In genomic region chr11:95319506-95319905, GRCm38 (mm10) we compare ENCODE assay signal across 17 mouse cellular contexts. TPM values are rescaled to one million over a fixed set of nuclear protein-coding genes. Genes with fewer than 3 reads are reported as not detected.
DNase-seq lines count a peak whose midpoint lies in the region; ATAC-seq and TF ChIP-seq lines count a peak whose summit lies in the region.
"Had no signal": no experiment of that assay in that cellular context is flagged by ENCODE, and none has a peak within 500 bp of the region (broad histone marks: within the 10 kb centered on the region; RNA-seq: fewer than 3 reads in every experiment).

No protein-coding gene starts in this region.

- H3K9ac ChIP-seq in intestine, postnatal 0 days (ENCODE audit: low read depth, low read length) = no peak overlapping the region
- H3K9ac ChIP-seq in intestine, embryonic 15.5 days = no peak overlapping the region
- H3K9ac ChIP-seq in liver, postnatal 0 days (replicated peaks) = no peak overlapping the region
- H3K9ac ChIP-seq: hindbrain, embryonic 12.5 days; limb, embryonic 15.5 days had no signal

- H3K27me3 ChIP-seq in intestine, postnatal 0 days (replicated peaks; ENCODE audit: control insufficient read depth, insufficient read depth, low read length) = no peaks in the 10 kb centered on the region
- H3K27me3 ChIP-seq in intestine, embryonic 15.5 days (replicated peaks) = no peaks in the 10 kb centered on the region
- H3K27me3 ChIP-seq in liver, postnatal 0 days (ENCODE audit: insufficient read depth, low read length) = no peaks in the 10 kb centered on the region
- H3K27me3 ChIP-seq: hindbrain, embryonic 12.5 days; limb, embryonic 15.5 days had no signal

- H3K9me3 ChIP-seq in intestine, postnatal 0 days (ENCODE audit: control insufficient read depth) = no peaks in the 10 kb centered on the region
- no peaks in the 10 kb centered on the region for H3K9me3 ChIP-seq in intestine, embryonic 15.5 days
- no peaks in the 10 kb centered on the region for H3K9me3 ChIP-seq in liver, postnatal 0 days (ENCODE audit: low read length)
- H3K9me3 ChIP-seq: hindbrain, embryonic 12.5 days; limb, embryonic 15.5 days had no signal

- TF ChIP-seq EP300 in liver, postnatal 0 days (IDR thresholded peaks at IDR 0.05; ENCODE audit: low read depth) = no peak

- H3K4me2 ChIP-seq in intestine, postnatal 0 days (replicated peaks; ENCODE audit: low read depth) = no peak overlapping the region
- H3K4me2 ChIP-seq in intestine, embryonic 15.5 days (replicated peaks) = no peak overlapping the region
- H3K4me2 ChIP-seq in liver, postnatal 0 days (ENCODE audit: low read depth, low read length) = peak overlapping the region; percentile 50; the same call in 1 of the 2 replicates
- H3K4me2 ChIP-seq: hindbrain, embryonic 12.5 days; limb, embryonic 15.5 days had no signal

- no peak overlapping the region for H3K4me3 ChIP-seq in intestine, postnatal 0 days (ENCODE audit: low read depth, low read length)
- H3K4me3 ChIP-seq in intestine, embryonic 15.5 days (replicated peaks) = no peak overlapping the region
- H3K4me3 ChIP-seq in liver, postnatal 0 days (ENCODE audit: low read depth, low read length) = no peak overlapping the region
- H3K4me3 ChIP-seq: hindbrain, embryonic 12.5 days; limb, embryonic 15.5 days had no signal

- DNase-seq in 416B (ENCODE audit: low read depth) = peak; percentile 71
- DNase-seq in c-Kit-positive CD71-positive TER-119-positive erythroid progenitor cells, embryonic 14.5 days (ENCODE audit: low spot score) = peak; percentile 40
- DNase-seq in liver, postnatal 0 days = no peak
- DNase-seq in thymus, postnatal 4 days = no peak
- no peak for DNase-seq in cerebellum, postnatal 36 days
- DNase-seq: adrenal gland, postnatal 25 days; cerebellum, adult 8-10 months; heart, adult 18-20 months; kidney, postnatal 14 days had no signal

- no peak overlapping the region for H3K27ac ChIP-seq in intestine, postnatal 0 days (ENCODE audit: low read depth, low read length)
- H3K27ac ChIP-seq in intestine, embryonic 15.5 days = no peak overlapping the region
- H3K27ac ChIP-seq in liver, postnatal 0 days (ENCODE audit: low read depth) = peak overlapping the region; percentile 65; the same call in 1 of the 2 replicates
- H3K27ac ChIP-seq: hindbrain, embryonic 12.5 days; limb, embryonic 15.5 days had no signal

- peak; percentile 66 for TF ChIP-seq CTCF in intestine, postnatal 0 days (IDR thresholded peaks at IDR 0.05; ENCODE audit: low read depth)
- peak; percentile 74 for TF ChIP-seq CTCF in liver, postnatal 0 days (IDR thresholded peaks at IDR 0.05; ENCODE audit: low read depth)

- H3K36me3 ChIP-seq in intestine, postnatal 0 days (ENCODE audit: control insufficient read depth, insufficient read depth) = no peaks in the 10 kb centered on the region
- H3K36me3 ChIP-seq in intestine, embryonic 15.5 days = no peaks in the 10 kb centered on the region
- H3K36me3 ChIP-seq in liver, postnatal 0 days (replicated peaks; ENCODE audit: insufficient read depth, low read length) = no peaks in the 10 kb centered on the region
- H3K36me3 ChIP-seq: hindbrain, embryonic 12.5 days; limb, embryonic 15.5 days had no signal

- no peak for ATAC-seq in intestine, postnatal 0 days
- no peak for ATAC-seq in intestine, embryonic 15.5 days
- ATAC-seq in liver, postnatal 0 days = peak; percentile 53
- no peak for ATAC-seq in activated CD4-positive, CD25-positive, alpha-beta regulatory T cell, adult 4 months
- ATAC-seq: midbrain, embryonic 16.5 days had no signal

- H3K4me1 ChIP-seq in intestine, postnatal 0 days (replicated peaks; ENCODE audit: control insufficient read depth, insufficient read depth, low read length) = no peaks in the 10 kb centered on the region
- no peaks in the 10 kb centered on the region for H3K4me1 ChIP-seq in intestine, embryonic 15.5 days (replicated peaks)
- 0 out of 2 replicates have a peak, but pooled peaks cover 6% of the 10 kb centered on the region for H3K4me1 ChIP-seq in liver, postnatal 0 days (ENCODE audit: insufficient read depth)

- WGBS in intestine, postnatal 0 days = 69% methylated on average over 1 of the region's 1 CpGs
- WGBS in intestine, embryonic 15.5 days = 61% methylated on average over 1 of the region's 1 CpGs
- 50% methylated on average over 1 of the region's 1 CpGs for WGBS in liver, postnatal 0 days (ENCODE audit: insufficient replicate concordance)

RNA-seq across cellular contexts. Expression of gene Kat7, which starts 9.5 kb away (rescaled TPM):
- 29.7 and 30.2 TPM in 2 replicates for polyA plus RNA-seq in intestine, postnatal 0 days (2015; fragmentation: Nextera tagmentation; extraction: Ambion mirVana)
- 67.3 and 68.7 TPM in 2 replicates for polyA plus RNA-seq in intestine, embryonic 15.5 days (2015; fragmentation: Nextera tagmentation; extraction: Ambion mirVana)
- polyA plus RNA-seq in liver, postnatal 0 days (2015; fragmentation: Nextera tagmentation; extraction: Ambion mirVana) = 16.8 and 19.4 TPM in 2 replicates
- 10 to 100 TPM; 40.8 to 49.2 TPM for polyA plus RNA-seq in activated CD4-positive, CD25-positive, alpha-beta regulatory T cell, adult 4 months (2017; shearing (Covaris generic))

RNA-seq across cellular contexts. Expression of gene Fam117a, which starts 17.3 kb away (rescaled TPM):
- polyA plus RNA-seq in intestine, postnatal 0 days (2015; fragmentation: Nextera tagmentation; extraction: Ambion mirVana) = 5.5 and 7.4 TPM in 2 replicates
- polyA plus RNA-seq in intestine, embryonic 15.5 days (2015; fragmentation: Nextera tagmentation; extraction: Ambion mirVana) = 9.6 and 10.7 TPM in 2 replicates
- 60.1 and 61.8 TPM in 2 replicates for polyA plus RNA-seq in liver, postnatal 0 days (2015; fragmentation: Nextera tagmentation; extraction: Ambion mirVana)
- 10 to 100 TPM; 17.4 to 21.9 TPM for polyA plus RNA-seq in activated CD4-positive, CD25-positive, alpha-beta regulatory T cell, adult 4 months (2017; shearing (Covaris generic))

RNA-seq across cellular contexts. Expression of gene Tac4, which starts 58.2 kb away (rescaled TPM):
- polyA plus RNA-seq in intestine, postnatal 0 days (2015; fragmentation: Nextera tagmentation; extraction: Ambion mirVana) = not detected in 2 replicates
- not detected in 2 replicates for polyA plus RNA-seq in intestine, embryonic 15.5 days (2015; fragmentation: Nextera tagmentation; extraction: Ambion mirVana)
- not detected in 2 replicates for polyA plus RNA-seq in liver, postnatal 0 days (2015; fragmentation: Nextera tagmentation; extraction: Ambion mirVana)
- polyA plus RNA-seq in activated CD4-positive, CD25-positive, alpha-beta regulatory T cell, adult 4 months (2017; shearing (Covaris generic)) = not detected
- polyA plus RNA-seq: embryonic facial prominence, embryonic 14.5 days; midbrain, embryonic 16.5 days; stomach, embryonic 14.5 days had no signal

Comparison
In these comparisons a context has a peak if more than half of its experiments do, and no peak if none do; other contexts are left out.
1. DNase-seq: peak in 416B (single experiment) and c-Kit-positive CD71-positive TER-119-positive erythroid progenitor cells, embryonic 14.5 days (single experiment); none in liver, postnatal 0 days (single experiment), thymus, postnatal 4 days (single experiment) and cerebellum, postnatal 36 days (0 of 2).